Mouse (Mus musculus) midbrain, embryonic 12.5 days (tissue): ENCODE results near the gene Lztr1. TPM values are rescaled to one million over a fixed set of nuclear protein-coding genes. Genes with fewer than 3 reads are reported as not detected.
"Not testable (repeated sequence)": the region's sequence is repeated elsewhere in the genome, so short reads cannot be mapped to it uniquely, and the experiment has no call there.

Experiments
- ATAC-seq: fragments of 200-750 bp; cut with Nextera tagmentation; 2 replicates; pipeline ENCODE4 v1.8.0; 2017; ENCODE audit warnings: low read depth, moderate TSS enrichment, moderate library complexity; ENCODE audit not compliant: low FRiP score
- H3K27ac ChIP-seq: fragments of 300-500 bp; sonication (generic); replicated peaks from 2 replicates; pipeline ENCODE4 v1.5.1; 2016; ENCODE audit warnings: mild to moderate bottlenecking
- H3K27me3 ChIP-seq: fragments of 300-500 bp; sonication (generic); 2 replicates; pipeline ENCODE4 v1.6.1; 2016; ENCODE audit warnings: mild to moderate bottlenecking
- H3K36me3 ChIP-seq: fragments of 300-500 bp; sonication (generic); 2 replicates; pipeline ENCODE4 v1.6.1; 2016
- H3K4me1 ChIP-seq: fragments of 300-500 bp; sonication (generic); 2 replicates; pipeline ENCODE4 v1.6.1; 2016
- H3K4me2 ChIP-seq: fragments of 300-500 bp; sonication (generic); replicated peaks from 2 replicates; pipeline ENCODE4 v1.6.1; 2016; ENCODE audit warnings: mild to moderate bottlenecking, moderate library complexity
- H3K4me3 ChIP-seq: fragments of 300-500 bp; sonication (generic); 2 replicates; pipeline ENCODE4 v1.5.1; 2016; ENCODE audit warnings: mild to moderate bottlenecking
- H3K9ac ChIP-seq: fragments of 300-500 bp; sonication (generic); replicated peaks from 2 replicates; pipeline ENCODE4 v1.6.1; 2016; ENCODE audit warnings: mild to moderate bottlenecking, moderate library complexity
- H3K9me3 ChIP-seq: fragments of 300-500 bp; sonication (generic); 2 replicates; pipeline ENCODE4 v1.6.1; 2016; ENCODE audit warnings: mild to moderate bottlenecking
- WGBS: fragments of 180-500 bp; shearing (Covaris S2); methylation state at CpG from one replicate; pipeline ENCODE4 v1.1.7; 2016; 5-methylcytosine and 5-hydroxymethylcytosine counted together
- polyA plus RNA-seq: library from polyadenylated mRNA; unstranded; fragments of >200 nt; fragmentation: Nextera tagmentation; extraction: Ambion mirVana; gene quantifications from 2 replicates; pipeline ENCODE4 v1.2.1, GENCODE M21; 2016

The Lztr1 gene
- polyA plus RNA-seq, 1 experiment from 2014 or later: 118 TPM

DNA sequence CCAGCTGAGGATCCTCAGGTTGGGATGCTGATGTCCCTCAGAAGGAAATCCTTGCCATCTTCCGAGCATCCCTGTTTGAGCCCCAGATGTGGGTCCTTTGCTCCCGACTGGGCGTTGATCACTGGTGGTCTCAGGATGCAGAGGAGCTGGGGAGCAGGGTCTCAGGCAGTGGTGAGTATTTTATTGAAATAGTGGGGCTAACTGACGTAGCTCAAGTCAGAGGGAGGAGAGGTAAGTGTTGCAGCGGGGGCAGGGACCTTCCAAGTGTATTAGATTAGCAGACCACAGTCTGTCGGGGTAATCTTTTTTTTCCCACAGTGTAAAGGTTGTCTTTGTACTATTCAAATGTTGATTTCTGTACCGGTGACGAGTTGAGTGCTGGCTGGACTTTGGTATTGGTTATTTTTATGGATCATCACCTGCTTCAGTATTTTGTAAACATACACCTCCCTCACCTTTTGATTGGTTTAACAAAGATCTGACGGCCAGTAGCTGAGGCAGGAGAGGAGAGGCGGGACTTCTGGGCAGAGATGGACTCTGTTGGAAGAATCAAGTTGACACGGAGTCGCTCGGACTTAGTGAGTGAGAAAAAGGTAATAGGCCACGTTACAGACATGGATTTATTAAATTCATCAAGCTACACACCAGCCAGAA, 24.3 kb downstream of the Lztr1 start:
- ATAC-seq: no peak
- Histone ChIP-seq H3K9me3 (no peaks in the 10 kb centered on the region), H3K4me1 (peaks cover 22% of the 10 kb centered on the region), H3K4me2 (0 out of 2 replicates have a peak overlapping the region, but pooled peaks have one; percentile 88), H3K27me3 (no peaks in the 10 kb centered on the region), H3K9ac (no peak overlapping the region), H3K4me3 (no peak overlapping the region), H3K27ac (no peak overlapping the region), H3K36me3 (peaks cover 11% of the 10 kb centered on the region)
- 74% methylated on average over 14 of the region's 14 CpGs for WGBS

- no peaks in the 10 kb centered on the region for H3K36me3 ChIP-seq
- H3K27ac ChIP-seq: no peak overlapping the region
- no peak for ATAC-seq
- H3K9me3 ChIP-seq: no peaks in the 10 kb centered on the region
- H3K27me3 ChIP-seq: no peaks in the 10 kb centered on the region
- no peak overlapping the region for H3K9ac ChIP-seq
- 91% methylated on average over 3 of the region's 3 CpGs for WGBS
- no peak overlapping the region for H3K4me2 ChIP-seq
- no peak overlapping the region for H3K4me3 ChIP-seq
- peaks cover 8% of the 10 kb centered on the region for H3K4me1 ChIP-seq
Observed at GRCm38 (mm10) chr16:17536584-17536983, 28.1 kb downstream of the Lztr1 start.

GRCm38 (mm10) chr16:17542632-17543031, 34.1 kb downstream of the Lztr1 start:
- ATAC-seq: no peak
- no peak overlapping the region for H3K27ac ChIP-seq
- H3K4me2 ChIP-seq: no peak overlapping the region
- no peak overlapping the region for H3K4me3 ChIP-seq
- no peaks in the 10 kb centered on the region for H3K4me1 ChIP-seq
- WGBS: 82% methylated on average over 2 of the region's 2 CpGs
- H3K36me3 ChIP-seq: no peaks in the 10 kb centered on the region
- H3K27me3 ChIP-seq: peaks cover 2% of the 10 kb centered on the region; the same call in 1 of the 2 replicates
- no peaks in the 10 kb centered on the region for H3K9me3 ChIP-seq
- no peak overlapping the region for H3K9ac ChIP-seq

DNA sequence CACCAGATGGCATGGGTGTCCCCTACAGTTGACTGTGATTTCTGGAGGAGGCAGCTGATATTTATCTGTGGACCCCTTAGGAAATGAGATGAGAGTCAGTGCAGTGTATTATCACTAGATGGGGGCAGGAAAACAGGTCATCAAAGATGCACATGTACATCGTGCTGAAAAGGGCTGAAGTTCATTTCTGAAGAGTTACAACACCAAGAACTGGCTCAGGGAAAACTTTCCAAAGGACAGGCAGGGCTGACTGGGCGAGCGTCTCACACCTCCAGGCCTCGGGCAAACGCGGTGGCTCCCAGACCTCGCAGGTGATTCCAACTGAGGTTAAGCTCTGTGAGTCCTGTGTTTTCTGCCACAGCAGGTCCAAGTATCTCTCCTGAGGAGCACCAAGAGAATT, 44.3 kb downstream of the Lztr1 start:
- WGBS: 78% methylated on average over 7 of the region's 7 CpGs
- ATAC-seq: no peak
- H3K27me3 ChIP-seq: peaks cover 13% of the 10 kb centered on the region

DNA sequence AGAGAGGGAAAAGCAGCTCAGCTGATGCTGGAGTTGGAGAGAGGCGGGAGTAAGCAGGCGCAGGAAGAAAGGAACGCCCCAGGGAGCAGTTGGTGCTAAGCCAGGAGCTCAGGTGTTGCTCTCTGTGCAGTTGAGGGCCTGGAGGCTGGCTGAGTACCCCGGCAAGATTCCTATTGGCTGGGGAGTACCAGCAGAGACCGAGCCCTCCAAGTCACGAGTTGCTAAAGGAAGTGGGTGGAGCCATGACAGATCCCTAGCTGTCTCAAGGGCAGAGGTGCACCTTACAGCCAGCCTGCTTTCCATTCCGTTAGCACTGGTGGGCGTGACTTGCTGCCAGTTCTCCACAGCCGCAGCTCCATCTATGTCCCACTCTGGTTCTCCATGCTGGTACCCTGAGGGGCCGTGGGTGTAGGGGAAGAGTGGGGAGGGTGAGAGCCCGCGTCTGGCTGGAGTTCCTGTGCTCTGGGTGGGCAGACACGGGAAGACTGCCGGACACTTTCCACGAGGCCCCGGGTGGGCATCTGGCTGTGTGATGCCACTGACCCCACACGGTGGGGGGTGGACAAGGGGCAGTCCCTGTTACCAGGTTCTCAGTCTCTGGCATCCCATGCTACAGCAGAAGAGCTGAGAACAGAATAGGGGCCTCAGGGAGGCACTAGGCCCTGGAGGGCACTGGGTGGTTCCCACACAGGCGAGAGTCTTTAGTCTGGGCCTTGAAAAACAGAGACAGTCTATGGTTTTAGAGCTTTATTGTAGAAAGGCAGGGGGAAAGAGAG, 45.6 kb downstream of the Lztr1 start:
- Histone ChIP-seq H3K4me2 (peak overlapping the region; percentile 42), H3K4me1 (peaks cover 34% of the 10 kb centered on the region), H3K27me3 (peaks cover 13% of the 10 kb centered on the region), H3K9ac (peak overlapping the region; percentile 29; the same call in 1 of the 2 replicates), H3K9me3 (no peaks in the 10 kb centered on the region), H3K27ac (peak overlapping the region; percentile 80), H3K4me3 (peak overlapping the region; percentile 9), H3K36me3 (no peaks in the 10 kb centered on the region)
- 3% methylated on average over 18 of the region's 18 CpGs for WGBS
- peak; percentile 74 for ATAC-seq

More for the DNA sequence above, 44.3 kb downstream of the Lztr1 start:
- Histone ChIP-seq H3K9me3 (no peaks in the 10 kb centered on the region), H3K36me3 (no peaks in the 10 kb centered on the region), H3K27ac (no peak overlapping the region), H3K4me1 (peaks cover 21% of the 10 kb centered on the region), H3K4me3 (no peak overlapping the region), H3K4me2 (no peak overlapping the region), H3K9ac (no peak overlapping the region)

GRCm38 (mm10) chr16:17554702-17555101, 46.2 kb downstream of the Lztr1 start:
- not testable (repeated sequence) for H3K9me3 ChIP-seq, H3K36me3 ChIP-seq
- Histone ChIP-seq H3K27me3 (peaks cover 17% of the 10 kb centered on the region), H3K27ac (peak overlapping the region; percentile 80), H3K4me1 (peaks cover 37% of the 10 kb centered on the region), H3K4me2 (peak overlapping the region; percentile 42), H3K4me3 (peak overlapping the region; percentile 9; the same call in 1 of the 2 replicates), H3K9ac (peak overlapping the region; percentile 29; the same call in 1 of the 2 replicates)
- 11% methylated on average over 4 of the region's 4 CpGs for WGBS
- peak; percentile 53 for ATAC-seq

- no peak overlapping the region for H3K9ac ChIP-seq
- WGBS: 80% methylated on average over 4 of the region's 4 CpGs
- no peaks in the 10 kb centered on the region for H3K9me3 ChIP-seq
- no peaks in the 10 kb centered on the region for H3K36me3 ChIP-seq
- no peak overlapping the region for H3K4me3 ChIP-seq
- H3K27me3 ChIP-seq: peaks cover 32% of the 10 kb centered on the region
- no peak overlapping the region for H3K27ac ChIP-seq
- no peak overlapping the region for H3K4me2 ChIP-seq
- H3K4me1 ChIP-seq: peaks cover 48% of the 10 kb centered on the region
- no peak for ATAC-seq
Observed at GRCm38 (mm10) chr16:17556180-17556579, 47.7 kb downstream of the Lztr1 start.

GRCm38 (mm10) chr16:17556907-17557306, 48.4 kb downstream of the Lztr1 start:
- H3K27ac ChIP-seq: no peak overlapping the region
- no peak overlapping the region for H3K4me3 ChIP-seq
- peaks cover 37% of the 10 kb centered on the region for H3K27me3 ChIP-seq
- peaks cover 55% of the 10 kb centered on the region for H3K4me1 ChIP-seq
- ATAC-seq: no peak
- H3K4me2 ChIP-seq: no peak overlapping the region
- H3K36me3 ChIP-seq: no peaks in the 10 kb centered on the region
- no peaks in the 10 kb centered on the region for H3K9me3 ChIP-seq
- no peak overlapping the region for H3K9ac ChIP-seq
- WGBS: 60% methylated on average over 4 of the region's 4 CpGs

GRCm38 (mm10) chr16:17557947-17558480, 49.5 kb downstream of the Lztr1 start:
- H3K9ac ChIP-seq: no peak overlapping the region
- no peaks in the 10 kb centered on the region for H3K9me3 ChIP-seq
- H3K4me1 ChIP-seq: peaks cover 61% of the 10 kb centered on the region
- WGBS: 0% methylated on average over 5 of the region's 5 CpGs
- peak overlapping the region; percentile 36; the same call in 1 of the 2 replicates for H3K4me2 ChIP-seq
- peak overlapping the region; percentile 1; the same call in 1 of the 2 replicates for H3K27ac ChIP-seq
- H3K4me3 ChIP-seq: no peak overlapping the region
- peaks cover 44% of the 10 kb centered on the region for H3K27me3 ChIP-seq
- H3K36me3 ChIP-seq: no peaks in the 10 kb centered on the region
- no peak for ATAC-seq

DNA sequence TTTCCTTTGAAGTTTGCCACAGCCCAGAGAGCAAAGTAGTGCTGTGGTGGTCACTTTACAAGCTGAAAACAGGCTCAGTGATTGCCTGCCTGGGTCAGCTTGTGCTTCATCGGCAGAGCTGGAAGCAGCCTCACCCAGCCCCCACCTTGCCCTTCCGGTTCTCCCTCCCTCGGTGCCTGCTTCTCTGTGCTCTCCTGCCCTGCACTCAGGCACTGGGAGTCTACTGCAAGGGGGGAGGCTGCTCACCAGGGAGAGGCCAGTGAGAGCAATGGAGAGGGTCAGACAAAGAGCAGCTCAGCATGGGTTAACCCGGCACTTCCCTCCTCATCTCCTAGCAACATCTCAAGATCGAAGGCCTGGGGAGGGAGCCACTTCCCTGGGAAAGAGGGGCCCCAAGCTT, 50.3 kb downstream of the Lztr1 start:
- 0 out of 2 replicates have a peak overlapping the region, but pooled peaks have one; percentile 0 for H3K4me3 ChIP-seq
- 0% methylated on average over 5 of the region's 5 CpGs for WGBS

GRCm38 (mm10) chr16:17559396-17560027, 51.0 kb downstream of the Lztr1 start:
- H3K27ac ChIP-seq: no peak overlapping the region; the same call in 1 of the 2 replicates
- H3K4me1 ChIP-seq: peaks cover 50% of the 10 kb centered on the region
- peaks cover 46% of the 10 kb centered on the region for H3K27me3 ChIP-seq
- H3K36me3 ChIP-seq: no peaks in the 10 kb centered on the region
- peak overlapping the region; percentile 36 for H3K4me2 ChIP-seq
- WGBS: 67% methylated on average over 9 of the region's 9 CpGs
- H3K9me3 ChIP-seq: no peaks in the 10 kb centered on the region
- no peak for ATAC-seq
- H3K4me3 ChIP-seq: no peak overlapping the region
- H3K9ac ChIP-seq: no peak overlapping the region

More for the DNA sequence above, 50.3 kb downstream of the Lztr1 start:
- no peaks in the 10 kb centered on the region for H3K36me3 ChIP-seq
- H3K9ac ChIP-seq: 0 out of 2 replicates have a peak overlapping the region, but pooled peaks have one; percentile 1
- peak overlapping the region; percentile 1; the same call in 1 of the 2 replicates for H3K27ac ChIP-seq
- ATAC-seq: no peak
- peaks cover 57% of the 10 kb centered on the region for H3K4me1 ChIP-seq
- no peaks in the 10 kb centered on the region for H3K9me3 ChIP-seq
- peaks cover 46% of the 10 kb centered on the region for H3K27me3 ChIP-seq
- peak overlapping the region; percentile 36 for H3K4me2 ChIP-seq
